Mouse (Mus musculus) ES-Bruce4 (cell line): ENCODE results near the gene St6galnac6. TPM values are rescaled to one million over a fixed set of nuclear protein-coding genes. Genes with fewer than 3 reads are reported as not detected.
A peak's percentile ranks its signal among the peaks of the same experiment; 100 is the strongest.

Experiments used
- H3K27ac ChIP-seq: 2 replicates; pipeline ENCODE4 v1.5.1; 2012; ENCODE audit warnings: low read length, inconsistent platforms; ENCODE audit not compliant: insufficient read depth
- H3K27me3 ChIP-seq: 2 replicates; pipeline ENCODE4 v1.6.1; 2012; ENCODE audit warnings: mild to moderate bottlenecking, low read length, inconsistent platforms; ENCODE audit not compliant: control insufficient read depth, poor library complexity, insufficient read depth, severe bottlenecking
- H3K36me3 ChIP-seq: 2 replicates; pipeline ENCODE4 v1.6.1; 2012; ENCODE audit warnings: inconsistent platforms, mild to moderate bottlenecking, low read length, moderate library complexity; ENCODE audit not compliant: control insufficient read depth, poor library complexity, insufficient read depth, severe bottlenecking
- H3K4me1 ChIP-seq: one replicate; pipeline ENCODE4 v1.8.1; 2011; ENCODE audit warnings: low read length; ENCODE audit not compliant: control insufficient read depth, insufficient read depth
- H3K4me3 ChIP-seq: 2 replicates; pipeline ENCODE4 v1.5.1; 2011; ENCODE audit warnings: low read depth, mild to moderate bottlenecking, low read length
- H3K9ac ChIP-seq: 2 replicates; pipeline ENCODE4 v1.6.1; 2012; ENCODE audit warnings: low read depth, mild to moderate bottlenecking, inconsistent platforms; ENCODE audit not compliant: poor library complexity, severe bottlenecking
- H3K9me3 ChIP-seq: replicated peaks from 2 replicates; pipeline ENCODE4 v1.6.1; 2012; ENCODE audit warnings: mild to moderate bottlenecking, low read length, inconsistent platforms; ENCODE audit not compliant: control insufficient read depth, poor library complexity, insufficient read depth, severe bottlenecking
- CTCF ChIP-seq: IDR thresholded peaks from one replicate; pipeline ENCODE4 v1.8.1; 2011; ENCODE audit warnings: low read depth, low read length
- EP300 ChIP-seq: IDR thresholded peaks from 2 replicates; pipeline ENCODE4 v1.6.1; 2011; ENCODE audit warnings: low read depth, low read length; ENCODE audit not compliant: insufficient read depth
- POLR2A ChIP-seq: IDR thresholded peaks from one replicate; pipeline ENCODE4 v1.8.1; 2011; ENCODE audit warnings: low read length; ENCODE audit not compliant: insufficient read depth
- polyA plus RNA-seq: library from polyadenylated mRNA; stranded (reverse); fragments of >200 nt; gene quantifications from 2 replicates; pipeline ENCODE4 v1.2.4, GENCODE M21; 2011; ENCODE audit warnings: low read depth; ENCODE audit not compliant: missing spikeins, insufficient read depth, insufficient read length

The St6galnac6 gene
- polyA plus RNA-seq, 1 experiment = 22.5 TPM

DNA sequence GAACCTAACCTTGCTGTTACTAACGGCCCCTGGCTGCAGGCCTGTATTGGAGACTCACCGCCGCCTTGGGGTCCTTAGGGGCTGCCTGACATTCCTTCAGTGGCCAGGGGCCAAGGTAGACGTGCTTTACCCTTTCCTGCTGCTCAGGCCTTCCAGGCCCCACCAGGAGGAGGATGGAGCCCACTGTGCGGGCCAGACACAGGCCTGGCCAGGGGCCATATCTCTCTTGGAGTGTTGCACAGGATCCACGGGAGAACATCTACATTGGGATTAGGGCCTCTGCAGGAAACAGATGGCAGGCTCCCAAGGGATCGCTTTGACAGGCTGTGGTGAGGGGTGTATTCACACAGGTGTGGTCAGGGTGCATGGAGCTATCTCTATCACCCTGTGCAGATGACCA is 43.3 kb downstream of the St6galnac6 start:
- Histone ChIP-seq H3K4me1 (peaks cover 8% of the 10 kb centered on the region), H3K27ac (no peak overlapping the region), H3K9ac (no peak overlapping the region), H3K36me3 (no peaks in the 10 kb centered on the region), H3K27me3 (no peaks in the 10 kb centered on the region), H3K4me3 (no peak overlapping the region), H3K9me3 (no peaks in the 10 kb centered on the region)
- TF ChIP-seq CTCF = no peak
- no peak for TF ChIP-seq EP300
- no peak for TF ChIP-seq POLR2A

DNA sequence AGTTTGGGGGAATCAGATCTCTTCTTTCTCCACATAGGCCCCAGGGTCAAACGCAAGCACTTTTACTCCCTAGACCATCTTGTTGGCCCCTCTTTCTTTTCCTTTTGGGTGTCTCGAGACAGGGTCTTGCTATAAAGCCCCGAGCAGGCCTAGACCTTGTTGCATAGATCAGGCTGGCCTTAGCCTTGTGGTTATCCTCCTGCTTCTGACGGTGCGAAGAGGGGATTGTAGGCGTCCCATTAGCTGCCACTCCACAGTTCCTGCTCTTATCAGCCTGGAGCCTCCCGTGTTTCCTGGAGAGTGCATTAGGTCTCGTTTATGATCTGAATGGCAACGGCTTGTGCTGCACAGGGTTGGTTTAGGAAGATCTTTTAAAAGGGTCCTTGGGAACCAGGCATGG is 44.6 kb downstream of the St6galnac6 start:
- Histone ChIP-seq H3K9ac (no peak overlapping the region), H3K27ac (no peak overlapping the region), H3K4me3 (no peak overlapping the region), H3K27me3 (no peaks in the 10 kb centered on the region), H3K36me3 (no peaks in the 10 kb centered on the region), H3K9me3 (no peaks in the 10 kb centered on the region), H3K4me1 (peaks cover 8% of the 10 kb centered on the region)
- TF ChIP-seq POLR2A (no peak), EP300 (no peak), CTCF (no peak)

- peaks cover 8% of the 10 kb centered on the region for H3K4me1 ChIP-seq
- H3K27ac ChIP-seq = no peak overlapping the region
- H3K36me3 ChIP-seq = no peaks in the 10 kb centered on the region
- TF ChIP-seq EP300 (no peak), POLR2A (no peak), CTCF (no peak)
- no peak overlapping the region for H3K4me3 ChIP-seq
- H3K27me3 ChIP-seq = no peaks in the 10 kb centered on the region
- H3K9ac ChIP-seq = no peak overlapping the region
- H3K9me3 ChIP-seq = no peaks in the 10 kb centered on the region
Observed at GRCm38 (mm10) chr2:32644799-32645475, 45.4 kb downstream of the St6galnac6 start.

DNA sequence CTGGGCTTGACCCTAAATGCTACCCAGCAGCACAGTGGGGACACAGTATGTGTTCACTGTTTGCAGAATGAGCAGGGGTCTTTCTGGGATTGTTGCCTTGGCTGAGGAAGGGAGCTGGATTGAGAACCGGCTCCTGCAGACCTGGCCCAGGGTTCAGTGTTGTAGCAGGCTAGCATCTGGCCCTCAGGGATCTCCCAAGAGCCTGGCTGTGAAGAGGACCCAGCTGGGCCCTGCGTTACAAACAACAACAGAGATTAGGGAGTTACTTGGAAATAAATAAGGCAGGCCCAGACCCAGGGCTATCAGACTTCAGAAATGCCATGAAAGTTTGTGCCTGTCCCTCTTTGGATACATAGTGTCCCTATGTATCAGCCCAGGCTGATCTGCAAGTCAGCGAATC is 46.1 kb downstream of the St6galnac6 start:
- no peak overlapping the region for H3K27ac ChIP-seq
- TF ChIP-seq POLR2A (no peak), CTCF (no peak), EP300 (no peak)
- no peak overlapping the region for H3K4me3 ChIP-seq
- no peaks in the 10 kb centered on the region for H3K27me3 ChIP-seq
- peaks cover 8% of the 10 kb centered on the region for H3K4me1 ChIP-seq
- no peak overlapping the region for H3K9ac ChIP-seq
- H3K9me3 ChIP-seq = no peaks in the 10 kb centered on the region
- H3K36me3 ChIP-seq = no peaks in the 10 kb centered on the region

- Histone ChIP-seq H3K27ac (peak within 1 kb of the TSS; percentile 36), H3K9ac (peak within 1 kb of the TSS; percentile 88), H3K27me3 (no peaks in the 10 kb centered on the region), H3K4me3 (peak within 1 kb of the TSS; percentile 81), H3K36me3 (no peaks in the 10 kb centered on the region), H3K4me1 (peaks cover 8% of the 10 kb centered on the region), H3K9me3 (no peaks in the 10 kb centered on the region)
- no peak for TF ChIP-seq POLR2A
- no peak for TF ChIP-seq CTCF
- no peak for TF ChIP-seq EP300
Observed at GRCm38 (mm10) chr2:32646379-32647056, 47.0 kb downstream of the St6galnac6 start, which contains the start of gene Eng. Eng (plus strand) TSS chr2:32646595.

DNA sequence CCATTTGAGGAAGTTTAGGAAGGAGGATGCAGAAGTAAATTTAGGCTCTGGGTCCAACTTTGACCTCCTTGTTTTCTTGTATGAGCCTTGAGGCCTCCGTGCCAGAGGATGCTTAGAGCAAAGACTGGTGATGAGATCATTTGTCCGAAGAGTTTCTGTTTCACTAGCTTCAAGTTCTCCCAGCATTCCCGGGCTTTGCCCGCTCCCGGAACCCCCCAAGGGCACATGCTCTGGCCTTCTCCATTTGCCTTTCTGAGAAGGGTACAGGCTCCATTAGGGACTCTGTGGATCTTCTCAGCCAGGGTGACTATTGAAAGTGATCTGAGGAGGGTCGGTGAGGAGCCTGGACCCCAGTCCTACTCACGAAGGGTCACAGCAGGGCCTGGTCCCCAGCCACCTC is 47.9 kb downstream of the St6galnac6 start:
- H3K9ac ChIP-seq = peak overlapping the region; percentile 88
- H3K9me3 ChIP-seq = no peaks in the 10 kb centered on the region
- H3K27ac ChIP-seq = peak overlapping the region; percentile 36
- H3K36me3 ChIP-seq = no peaks in the 10 kb centered on the region
- TF ChIP-seq EP300 (no peak), POLR2A (no peak), CTCF (no peak)
- H3K4me1 ChIP-seq = peaks cover 8% of the 10 kb centered on the region
- peak overlapping the region; percentile 81 for H3K4me3 ChIP-seq
- no peaks in the 10 kb centered on the region for H3K27me3 ChIP-seq
